Mouse (Mus musculus): ENCODE measurements around the gene Cftr.

The Cftr gene

DNA sequence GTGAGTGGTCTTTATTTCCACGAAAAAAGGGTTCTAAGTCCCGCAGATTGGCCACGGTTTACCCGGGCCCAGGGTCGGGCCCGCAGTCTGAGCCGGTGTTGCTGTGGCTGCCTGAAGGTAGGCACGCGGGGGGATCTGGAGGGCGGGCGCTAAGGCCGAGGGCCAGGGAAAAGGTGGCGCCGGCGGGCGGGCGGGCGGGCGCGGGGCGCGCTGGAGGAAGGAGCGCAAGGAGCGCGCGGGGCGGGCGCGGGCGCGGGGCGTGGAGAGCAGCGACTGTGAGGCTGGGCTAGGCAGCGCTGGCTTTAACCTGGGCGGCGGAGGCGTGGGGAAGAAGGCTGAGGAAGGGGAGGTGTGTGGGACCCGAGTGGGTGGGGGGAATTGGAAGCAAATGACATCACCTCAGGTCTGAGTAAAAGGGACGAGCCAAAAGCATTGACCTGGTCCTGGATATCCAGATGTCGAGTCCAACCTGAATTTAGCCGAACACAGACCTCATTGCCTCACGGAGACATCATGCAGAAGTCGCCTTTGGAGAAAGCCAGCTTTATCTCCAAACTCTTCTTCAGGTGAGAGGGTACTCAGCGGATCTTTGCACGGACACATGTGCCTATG, at the start of gene Cftr:
Gene Cftr, plus strand, starts transcription at position 377 of the 612 bp plus-strand sequence.
- peak; percentile 31 for DNase-seq (ENCODE audit: low spot score)

DNA sequence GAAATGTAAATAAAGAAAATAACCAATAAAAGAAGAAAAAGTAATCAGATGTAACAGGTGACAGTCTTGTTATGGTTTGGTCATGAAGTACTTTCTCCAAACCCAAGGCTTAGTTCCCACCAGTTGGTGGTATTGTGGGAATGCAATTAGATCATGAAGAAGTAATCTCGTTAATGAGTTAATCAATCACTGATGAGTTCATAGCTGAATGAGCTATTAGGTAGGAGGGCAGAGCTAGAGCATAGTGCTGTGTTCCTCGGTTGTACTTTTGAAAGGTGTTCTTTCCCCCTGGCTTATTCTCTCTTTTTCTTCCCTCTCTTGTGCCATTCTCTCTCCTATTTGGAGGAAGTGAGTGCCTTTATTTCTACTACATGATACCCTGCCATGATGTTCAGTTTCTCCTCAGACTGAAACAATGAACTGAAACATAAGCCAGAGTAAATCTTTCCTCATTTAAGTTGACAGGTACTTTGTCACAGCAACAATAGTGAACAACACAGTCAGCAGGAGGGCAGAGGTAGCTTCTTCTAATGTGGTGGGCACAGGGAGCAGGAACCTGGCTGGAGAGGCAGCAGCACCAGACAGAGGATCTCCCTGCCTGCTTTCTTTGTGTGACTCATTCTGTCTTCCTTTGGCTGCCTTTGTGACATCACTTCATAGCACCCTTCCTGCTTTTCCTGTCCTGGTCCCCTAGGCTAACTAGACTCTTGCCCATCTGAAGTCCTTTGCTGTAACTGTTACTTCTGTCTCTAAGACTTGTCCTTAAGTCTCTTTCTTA, 43.1 kb upstream of the Cftr start:
- no peak for DNase-seq (ENCODE audit: low spot score)

DNA sequence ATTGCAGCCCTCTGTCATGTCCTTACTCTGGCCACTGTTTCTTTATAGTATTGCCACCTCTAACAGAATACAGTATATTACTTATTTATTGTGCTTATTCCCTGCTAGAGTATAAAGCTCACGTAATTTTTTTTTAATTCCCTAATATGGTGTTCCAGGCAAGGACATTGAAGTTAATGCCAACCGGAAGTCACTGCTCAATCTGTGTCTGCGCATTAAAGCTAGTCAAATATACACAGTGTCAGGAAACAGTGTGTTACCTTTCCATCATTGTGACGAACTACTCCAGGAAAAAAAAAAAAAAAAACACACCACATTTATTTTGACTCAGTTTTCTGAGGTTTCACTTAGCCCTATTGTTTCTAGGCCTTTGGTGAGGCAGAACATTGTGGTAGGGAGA, 42.4 kb upstream of the Cftr start:
- no peak for DNase-seq (ENCODE audit: low spot score)

DNA sequence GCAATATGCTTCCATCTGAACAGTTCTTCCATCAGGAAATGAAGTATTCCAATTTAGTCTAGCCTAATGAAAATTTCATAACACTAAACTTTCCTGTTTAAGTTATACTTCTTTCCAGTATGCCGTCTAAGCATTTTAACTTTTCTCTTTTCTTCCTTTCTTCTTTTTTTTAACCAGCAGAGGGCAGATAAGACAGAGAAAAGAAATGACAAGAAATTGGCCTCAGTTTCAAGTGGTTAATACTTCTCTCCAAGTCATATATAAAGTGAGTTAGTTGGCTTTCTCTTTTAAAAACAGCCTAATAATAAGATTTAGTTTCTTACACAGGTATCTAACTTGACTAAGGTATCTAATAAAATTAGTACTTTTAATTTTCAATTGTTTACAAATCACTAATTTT, 35.2 kb upstream of the Cftr start:
- no peak for DNase-seq (ENCODE audit: low spot score)

DNA sequence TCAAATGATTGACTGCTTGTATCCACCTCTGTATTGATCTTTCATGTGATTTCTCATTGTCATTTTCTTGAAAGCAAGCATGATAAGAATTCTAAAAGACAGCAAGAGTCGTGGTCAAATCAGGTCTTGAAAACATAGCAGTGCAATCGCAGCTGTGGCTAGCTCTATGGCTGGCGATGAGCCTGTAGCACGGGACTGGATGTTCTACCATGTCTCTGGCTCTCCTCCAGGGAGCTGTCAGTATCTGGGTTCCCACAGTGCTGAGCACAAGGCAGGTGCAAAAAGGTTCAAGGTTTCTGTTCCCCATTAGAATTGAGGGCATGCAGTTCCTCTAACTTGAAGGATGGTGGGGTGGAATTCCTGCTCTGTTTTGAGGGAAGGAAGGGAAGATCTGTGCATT, 17.5 kb upstream of the Cftr start:
- no peak for DNase-seq (ENCODE audit: low spot score)

DNA sequence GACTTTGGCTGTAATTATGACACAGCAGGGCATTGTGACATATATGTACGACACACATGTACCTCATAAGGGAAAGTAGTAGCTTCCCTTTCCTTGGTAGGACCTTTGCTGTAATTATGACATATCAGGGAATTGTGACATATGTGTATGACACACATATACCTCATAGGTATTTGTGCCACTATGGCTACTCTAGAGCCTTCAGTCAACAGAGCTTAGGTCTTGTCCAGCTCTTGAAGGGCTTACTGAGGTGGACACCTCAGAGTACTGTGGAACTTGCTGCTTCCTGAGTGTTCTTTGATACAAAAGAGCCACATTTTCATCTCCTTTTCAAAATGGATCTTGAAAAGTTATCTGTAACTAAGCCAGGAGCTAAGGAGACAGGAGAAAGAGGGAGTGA, 869 bp upstream of the Cftr start:
- no peak for DNase-seq (ENCODE audit: low spot score)

DNA sequence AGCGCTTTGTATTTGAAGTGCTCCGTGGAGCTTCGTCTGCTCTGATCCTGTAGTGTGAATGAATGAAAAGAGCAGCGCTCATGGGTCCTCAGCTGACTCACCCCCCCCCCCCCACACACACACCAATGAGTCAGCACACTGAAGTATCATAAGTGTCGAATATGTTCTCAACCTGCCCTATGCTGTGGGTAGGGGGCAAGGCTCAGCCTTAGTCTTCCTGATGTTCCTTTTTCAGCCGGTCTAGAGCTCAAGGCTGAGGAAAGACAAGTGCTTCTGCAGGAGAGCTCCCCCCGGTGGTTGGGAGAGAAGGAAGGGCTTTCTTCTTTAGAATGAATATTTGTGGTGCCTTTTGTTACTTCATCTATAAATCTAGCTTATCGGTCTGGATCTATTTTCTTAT, 1.1 kb downstream of the Cftr start:
- DNase-seq (ENCODE audit: low spot score): no peak

DNA sequence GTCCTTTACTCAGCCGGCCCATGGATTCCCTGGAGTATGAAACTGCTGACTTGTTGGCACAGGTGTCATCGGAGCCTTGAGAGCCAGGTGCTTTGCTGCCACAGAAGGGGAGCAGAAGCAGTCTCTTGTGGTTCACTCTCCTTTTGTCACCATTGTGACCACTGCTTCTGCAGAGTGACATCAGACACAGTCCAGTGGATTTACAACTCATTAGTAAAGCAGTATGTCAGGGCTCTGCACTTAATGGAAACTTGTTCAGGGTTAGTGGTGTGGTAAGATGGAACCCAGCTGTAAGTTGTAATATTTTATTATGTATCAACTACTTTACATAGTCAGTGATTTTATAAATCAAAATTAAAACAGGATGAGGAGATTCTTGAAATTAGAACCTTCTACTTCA, 7.0 kb downstream of the Cftr start:
- DNase-seq (ENCODE audit: low spot score): no peak

DNA sequence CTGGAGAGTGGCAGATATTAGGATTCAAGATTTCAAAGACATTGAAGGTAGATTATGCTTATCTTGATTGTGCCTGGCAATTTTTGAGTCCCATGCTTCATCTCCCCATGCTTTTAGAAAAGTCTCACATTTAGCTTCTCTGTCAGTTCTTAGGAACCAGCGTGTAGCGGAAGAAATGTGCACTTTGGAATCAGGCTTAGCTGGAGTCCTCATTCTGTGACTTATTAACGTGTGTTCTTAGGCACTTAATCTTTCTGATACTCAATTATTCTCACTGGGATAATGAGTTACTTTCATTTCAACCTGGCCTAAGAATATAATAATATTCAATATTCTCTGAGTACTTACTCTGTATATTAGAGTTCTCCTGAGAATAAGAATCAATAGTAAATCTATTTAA, 10.2 kb downstream of the Cftr start:
- peak; percentile 30 for DNase-seq (ENCODE audit: low spot score)

DNA sequence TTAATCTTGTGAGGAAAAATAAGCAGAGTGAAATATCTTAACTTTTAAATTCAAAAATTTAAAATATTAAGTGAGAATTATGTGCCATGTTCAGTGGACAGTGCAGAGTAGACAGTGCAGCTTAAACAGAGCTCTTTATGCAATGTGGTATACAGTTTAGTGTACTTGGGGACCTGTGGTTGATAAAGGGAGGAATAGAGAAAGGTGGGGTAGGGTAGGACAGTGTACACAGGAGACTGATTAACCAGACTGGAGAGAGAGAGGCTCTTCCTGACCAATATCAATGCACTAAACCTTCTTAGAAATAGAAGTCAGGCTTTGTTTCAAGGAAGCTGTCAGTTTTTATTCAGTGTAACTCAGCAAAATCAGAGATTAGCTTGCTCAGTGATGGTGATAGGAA, 12.4 kb downstream of the Cftr start:
- DNase-seq (ENCODE audit: low spot score): no peak

DNA sequence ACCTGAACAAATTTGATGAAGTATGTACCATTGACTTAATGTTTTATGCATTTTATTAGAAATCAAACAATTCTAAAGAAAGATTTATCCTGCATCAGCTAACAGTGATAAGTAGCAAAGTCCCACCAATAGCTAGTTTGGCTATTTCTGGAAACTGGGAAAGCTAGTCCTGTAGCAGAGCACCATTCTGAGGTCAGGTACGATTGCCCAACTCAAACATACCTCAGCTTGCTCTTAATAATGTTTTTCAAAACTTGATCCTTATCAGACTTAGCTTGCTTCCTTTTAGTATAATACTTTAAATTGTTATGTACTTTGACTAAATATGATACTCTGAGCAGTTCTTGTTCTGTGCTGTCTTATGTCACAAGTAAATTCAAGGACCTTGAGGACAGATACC, 50.2 kb downstream of the Cftr start:
- no peak for DNase-seq (ENCODE audit: low spot score)

DNA sequence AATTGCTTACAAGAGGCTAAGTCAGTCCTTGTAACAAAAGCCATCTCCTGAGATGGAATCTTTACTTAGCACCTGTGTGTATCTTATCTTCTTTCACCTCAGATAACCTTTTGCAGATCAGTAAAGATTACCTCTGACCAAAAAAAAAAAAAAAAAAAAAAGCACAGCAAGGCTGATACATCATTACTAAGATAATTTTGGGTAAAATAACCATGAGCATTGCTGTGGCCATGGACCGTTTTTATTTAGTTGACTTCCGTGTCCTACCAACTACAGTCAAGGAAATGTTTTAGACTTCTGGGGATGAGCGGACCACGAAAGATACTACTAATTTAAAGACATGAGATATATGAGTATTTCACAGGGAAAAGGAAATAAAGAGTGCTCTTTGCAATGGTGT, 52.7 kb downstream of the Cftr start:
- no peak for DNase-seq (ENCODE audit: low spot score)

DNA sequence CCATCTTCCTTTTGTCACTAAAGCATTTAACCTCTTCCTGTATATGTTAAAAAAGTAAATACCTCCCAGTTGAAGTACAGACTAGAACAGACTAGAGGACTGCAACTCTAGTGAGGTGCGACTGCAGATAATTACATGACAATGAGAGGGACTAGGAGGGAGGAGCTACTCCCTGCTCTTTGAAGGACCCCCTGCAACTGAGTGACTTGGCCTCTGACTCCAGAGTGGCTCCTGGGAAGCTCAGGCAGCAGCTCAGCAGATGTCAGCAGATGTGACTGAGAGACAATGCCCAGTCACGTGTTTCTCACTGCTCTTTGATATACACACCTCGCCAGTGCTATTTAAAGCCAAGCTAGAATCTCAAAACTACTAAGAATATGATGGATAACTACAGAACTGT, 54.7 kb downstream of the Cftr start:
- DNase-seq (ENCODE audit: low spot score): no peak

DNA sequence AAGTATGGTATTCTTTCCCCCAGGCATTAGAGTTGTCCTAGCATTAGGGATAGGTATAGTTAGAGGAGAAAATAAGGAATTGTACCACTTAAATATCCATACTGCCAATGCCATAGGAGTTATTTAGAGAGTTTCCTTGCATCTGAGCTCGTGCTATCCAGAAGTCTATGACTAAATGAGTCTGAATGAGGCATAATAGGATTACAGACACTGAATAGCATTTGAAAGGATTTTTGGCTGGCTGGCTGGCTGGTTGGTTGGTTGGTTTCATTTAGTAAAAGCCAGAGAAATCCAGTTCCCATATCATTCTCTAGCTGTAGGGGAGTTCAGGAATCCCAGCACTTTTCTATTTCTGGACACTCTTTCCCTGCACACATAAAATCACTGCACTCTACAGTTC, 76.0 kb downstream of the Cftr start:
- DNase-seq (ENCODE audit: low spot score): no peak

DNA sequence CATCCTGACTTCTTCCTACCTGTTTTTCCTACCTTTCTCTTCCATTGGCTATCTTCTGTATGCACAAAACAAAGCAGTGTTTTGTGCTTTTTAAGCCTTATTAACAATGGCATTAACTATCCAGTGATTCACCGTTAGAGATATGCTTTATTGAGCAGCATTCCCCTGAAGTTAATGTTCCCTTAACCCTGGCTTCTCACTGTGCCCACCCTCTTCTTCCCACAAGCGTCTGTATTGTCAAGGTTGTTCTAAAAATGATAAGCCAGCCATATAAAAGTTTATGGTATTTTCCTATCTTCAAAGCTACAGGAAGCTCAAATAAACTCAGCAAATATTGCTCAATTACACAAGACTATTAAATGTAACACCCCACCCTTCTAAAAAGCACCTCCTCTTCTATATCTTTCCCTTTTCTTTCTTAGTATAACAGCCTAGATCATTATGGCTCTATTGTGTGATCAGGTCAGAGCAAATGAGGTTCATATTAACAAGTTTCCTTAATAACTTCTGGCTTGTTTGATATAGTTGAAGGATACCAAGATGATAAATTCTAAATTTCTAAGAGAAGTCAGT, 77.5 kb downstream of the Cftr start:
- no peak for DNase-seq (ENCODE audit: low spot score)

DNA sequence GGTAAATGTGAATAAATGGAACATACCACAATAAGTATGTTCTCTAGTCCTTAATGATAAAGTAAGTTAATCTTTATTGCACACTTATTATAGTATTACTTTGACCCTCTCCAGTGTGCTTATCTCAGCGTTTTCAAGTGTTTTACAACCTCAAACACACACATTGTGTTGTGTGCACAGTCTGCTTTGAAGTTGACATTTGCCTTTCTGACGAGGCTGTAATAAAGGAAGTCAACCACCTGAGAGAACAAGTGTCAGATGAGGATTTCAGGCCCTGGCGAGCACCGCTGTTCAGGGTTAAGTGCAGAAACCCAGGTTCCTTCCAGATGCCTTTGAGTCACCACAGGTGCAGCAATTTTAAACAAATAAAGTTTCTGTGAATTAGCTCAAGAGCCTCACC, 78.0 kb downstream of the Cftr start:
- DNase-seq (ENCODE audit: low spot score): no peak

DNA sequence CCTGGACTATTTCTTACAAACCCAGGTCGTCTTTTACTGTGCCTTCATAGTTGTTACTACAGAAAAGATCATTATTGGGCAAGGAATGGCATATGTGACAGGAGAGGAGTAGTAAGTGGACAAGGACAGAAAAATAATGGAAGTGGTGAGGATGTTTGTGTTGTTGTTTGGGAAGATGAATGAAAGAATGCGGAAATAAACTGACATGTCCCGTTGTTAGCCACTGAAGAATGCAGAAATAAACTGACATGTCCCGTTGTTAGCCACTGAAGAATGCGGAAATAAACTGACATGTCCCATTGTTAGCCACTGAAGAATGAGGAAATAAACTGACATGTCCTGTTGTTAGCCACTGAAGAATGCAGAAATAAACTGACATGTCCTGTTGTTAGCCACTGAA, 84.1 kb downstream of the Cftr start:
- DNase-seq (ENCODE audit: low spot score): no peak

DNA sequence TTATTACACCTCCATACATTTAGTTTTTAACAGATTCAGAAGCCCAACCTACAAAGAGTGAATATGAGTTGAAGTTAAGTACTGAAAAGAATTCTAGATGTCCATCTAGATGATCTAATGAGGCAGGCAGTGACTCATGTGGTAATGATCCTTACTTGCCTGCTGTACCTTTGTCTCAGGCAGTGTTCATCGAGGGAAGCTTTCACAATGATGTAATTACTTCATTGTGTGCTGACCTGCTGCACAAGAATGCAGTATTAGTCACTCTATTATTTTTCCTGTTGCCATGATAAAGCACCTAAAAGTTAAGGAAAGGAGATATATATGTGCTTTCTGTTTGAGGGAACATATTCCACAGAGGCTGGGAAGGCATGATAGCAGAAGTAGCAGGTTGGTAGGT, 100.5 kb downstream of the Cftr start:
- no peak for DNase-seq (ENCODE audit: low spot score)

DNA sequence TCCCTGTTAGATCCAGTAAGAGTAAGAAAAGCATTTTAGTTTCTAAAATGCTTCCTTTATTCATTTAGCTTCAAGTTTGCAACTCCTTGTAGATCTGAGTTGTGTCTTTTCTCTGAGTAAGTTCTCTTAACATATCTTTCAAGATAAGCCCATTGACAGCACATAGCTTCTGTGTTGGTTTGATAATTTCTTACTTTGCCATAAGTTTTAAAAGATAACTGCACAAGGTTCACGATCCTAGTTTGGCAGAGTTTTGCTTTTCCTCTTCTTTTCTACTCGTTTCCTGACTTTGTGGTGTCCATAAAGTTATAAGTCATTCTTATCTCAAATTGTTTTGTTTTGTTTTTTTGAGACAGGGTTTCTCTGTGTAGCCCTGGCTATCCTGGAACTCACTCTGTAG, 130.3 kb downstream of the Cftr start:
- DNase-seq (ENCODE audit: low spot score): no peak

DNA sequence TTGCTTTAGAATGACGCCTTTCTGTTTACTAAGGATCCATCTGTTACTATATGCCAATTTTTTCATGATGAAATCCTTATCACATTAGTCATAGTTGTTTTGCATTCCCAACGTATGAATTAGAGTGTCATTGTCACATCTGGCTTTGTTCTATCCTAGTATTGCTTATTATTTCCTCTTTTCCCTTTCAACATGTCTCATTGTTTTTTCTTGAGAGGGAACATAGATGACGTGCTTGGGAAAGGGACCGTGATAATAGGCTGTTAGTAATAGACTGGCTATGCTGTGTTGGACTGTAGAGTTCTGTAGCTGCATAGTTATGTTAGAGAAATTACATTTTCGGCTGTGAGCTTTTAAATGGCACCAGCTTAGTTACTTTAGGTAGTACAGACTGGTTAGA, 131.6 kb downstream of the Cftr start:
- no peak for DNase-seq (ENCODE audit: low spot score)

DNA sequence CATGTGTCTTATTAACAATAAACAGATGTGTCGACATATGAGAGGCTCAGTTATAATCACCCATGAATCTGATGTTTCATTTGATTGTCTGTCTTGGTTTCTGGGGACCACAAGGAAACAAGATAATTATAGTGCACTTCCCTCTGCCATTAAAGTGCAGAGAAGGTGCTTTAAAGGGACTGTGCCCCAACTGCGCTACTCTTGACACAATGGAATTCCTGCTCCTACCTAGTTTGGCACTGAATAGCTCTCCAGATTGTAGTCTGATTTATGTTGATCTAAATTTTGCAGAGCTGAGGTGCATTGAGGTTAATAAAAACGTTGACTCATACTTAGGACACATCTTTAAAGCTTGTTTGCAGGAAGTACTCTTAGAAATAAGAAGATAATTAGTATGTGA, 132.7 kb downstream of the Cftr start:
- no peak for DNase-seq (ENCODE audit: low spot score)

DNA sequence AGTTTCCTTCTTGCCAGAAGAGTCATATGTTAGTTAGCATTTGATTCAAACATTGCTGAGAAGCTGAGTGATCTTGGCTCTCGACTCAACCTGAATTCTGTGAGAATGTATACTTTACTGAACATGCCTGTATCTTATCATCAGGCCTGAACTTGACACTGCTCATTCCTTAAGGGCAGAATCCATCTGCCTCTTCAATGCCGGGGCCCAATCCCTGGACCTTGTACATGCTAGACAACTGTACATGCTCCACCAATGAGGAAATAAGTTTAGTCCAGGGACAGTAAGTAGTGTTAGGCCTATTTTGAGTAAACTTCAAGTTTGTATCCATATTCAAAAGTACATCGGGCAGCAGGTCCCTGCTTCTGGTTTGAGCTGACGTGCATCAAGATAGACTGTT, 134.6 kb downstream of the Cftr start:
- no peak for DNase-seq (ENCODE audit: low spot score)

DNA sequence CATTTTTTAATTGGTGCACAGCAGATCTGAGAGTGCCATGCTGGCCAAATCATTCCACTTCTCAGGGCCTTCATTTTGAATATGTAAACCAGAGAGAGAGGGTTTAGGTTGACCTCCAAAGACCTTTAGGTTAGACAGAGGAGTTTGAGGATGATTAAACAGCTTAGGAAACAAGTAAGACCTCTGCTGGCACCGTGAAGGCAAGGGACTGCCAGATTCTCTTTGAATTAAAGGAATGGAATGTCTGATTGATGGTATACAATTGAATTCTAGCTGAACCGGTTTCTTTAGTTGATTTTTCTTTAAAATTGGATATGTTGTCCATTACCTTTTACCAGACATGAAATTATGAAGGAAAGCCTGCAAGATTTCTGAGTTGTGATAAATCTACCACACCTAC, 140.5 kb downstream of the Cftr start:
- DNase-seq (ENCODE audit: low spot score): no peak
